Mouse (Mus musculus): ENCODE results near the gene Olfr638.
"Not testable (repeated sequence)": the region's sequence is repeated elsewhere in the genome, so short reads cannot be mapped to it uniquely, and the experiment has no call there.

The Olfr638 gene

GRCm38 (mm10) chr7:103998446-103998845, at the start of gene Olfr638:
TSS of gene Olfr638 (plus strand) at chr7:103998746.
- no peak for DNase-seq (ENCODE audit: low spot score)

- not testable (repeated sequence) for DNase-seq (ENCODE audit: low spot score)
These were observed 31.7 kb upstream of the Olfr638 start for GRCm38 (mm10) chr7:103966873-103967272.

GRCm38 (mm10) chr7:103970852-103971251, 27.7 kb upstream of the Olfr638 start, which contains the start of gene Olfr635:
TSS of gene Olfr635 (plus strand) at chr7:103971152.
- DNase-seq (ENCODE audit: low spot score) = no peak

GRCm38 (mm10) chr7:103971782-103972181, 26.8 kb upstream of the Olfr638 start:
- DNase-seq (ENCODE audit: low spot score) = no peak

GRCm38 (mm10) chr7:103999124-103999523, 578 bp downstream of the Olfr638 start:
- DNase-seq (ENCODE audit: low spot score) = no peak

GRCm38 (mm10) chr7:104017203-104017602, 18.7 kb downstream of the Olfr638 start, which contains the start of gene Olfr639:
TSS of gene Olfr639 (minus strand) at chr7:104017303.
- DNase-seq (ENCODE audit: low spot score) = no peak

GRCm38 (mm10) chr7:104018953-104019352, 20.4 kb downstream of the Olfr638 start:
- no peak for DNase-seq (ENCODE audit: low spot score)

GRCm38 (mm10) chr7:104021651-104022050, 23.1 kb downstream of the Olfr638 start:
- no peak for DNase-seq (ENCODE audit: low spot score)

- no peak for DNase-seq (ENCODE audit: low spot score)
These were observed 26.9 kb downstream of the Olfr638 start, which contains the start of gene Olfr640 for GRCm38 (mm10) chr7:104025473-104025872. TSS of gene Olfr640 (minus strand) at chr7:104025573.

GRCm38 (mm10) chr7:104026978-104027377, 28.4 kb downstream of the Olfr638 start:
- DNase-seq (ENCODE audit: low spot score) = no peak

- DNase-seq (ENCODE audit: low spot score) = no peak
These were observed 36.6 kb downstream of the Olfr638 start, which contains the start of gene Olfr641 for GRCm38 (mm10) chr7:104035145-104035544. TSS of gene Olfr641 (plus strand) at chr7:104035445.

- DNase-seq (ENCODE audit: low spot score) = no peak
These were observed 52.2 kb downstream of the Olfr638 start for GRCm38 (mm10) chr7:104050745-104051144.

GRCm38 (mm10) chr7:104052566-104052965, 54.0 kb downstream of the Olfr638 start, which contains the start of gene Olfr642:
TSS of gene Olfr642 (minus strand) at chr7:104052666.
- no peak for DNase-seq (ENCODE audit: low spot score)
